Mouse (Mus musculus) telencephalon, adult 2 months (tissue): ENCODE measurements around the gene Plxna2.

Source experiments
- DNase-seq: peaks from one replicate; pipeline ENCODE4 v3.0.0-alpha.2; 2011; ENCODE audit warnings: low read depth, low spot score

Plxna2 gene

GRCm38 (mm10) chr1:194617918-194618317 lies at the start of gene Plxna2:
Plxna2 (plus strand) TSS chr1:194618218.
- no peak for DNase-seq

GRCm38 (mm10) chr1:194573870-194574269 lies 44.1 kb upstream of the Plxna2 start:
- no peak for DNase-seq

- peak; percentile 60 for DNase-seq
These were observed 39.7 kb upstream of the Plxna2 start for GRCm38 (mm10) chr1:194578270-194578669.

GRCm38 (mm10) chr1:194580539-194580938 lies 37.5 kb upstream of the Plxna2 start:
- DNase-seq = no peak

- peak; percentile 33 for DNase-seq
These were observed 31.3 kb upstream of the Plxna2 start for GRCm38 (mm10) chr1:194586670-194587069.

GRCm38 (mm10) chr1:194587532-194587931 lies 30.5 kb upstream of the Plxna2 start:
- no peak for DNase-seq

GRCm38 (mm10) chr1:194587956-194588668 lies 29.9 kb upstream of the Plxna2 start:
- no peak for DNase-seq

GRCm38 (mm10) chr1:194588711-194589451 lies 29.1 kb upstream of the Plxna2 start:
- DNase-seq = no peak

- DNase-seq = no peak
These were observed 24.9 kb upstream of the Plxna2 start for GRCm38 (mm10) chr1:194593155-194593554.

- DNase-seq = no peak
These were observed 10.4 kb upstream of the Plxna2 start for GRCm38 (mm10) chr1:194607406-194608261.

- DNase-seq = no peak
These were observed 7.5 kb upstream of the Plxna2 start for GRCm38 (mm10) chr1:194610516-194610915.

GRCm38 (mm10) chr1:194612628-194613027 lies 5.4 kb upstream of the Plxna2 start:
- peak; percentile 58 for DNase-seq

GRCm38 (mm10) chr1:194613271-194613834 lies 4.7 kb upstream of the Plxna2 start:
- no peak for DNase-seq

GRCm38 (mm10) chr1:194613923-194614830 lies 3.8 kb upstream of the Plxna2 start:
- peak; percentile 85 for DNase-seq

GRCm38 (mm10) chr1:194616136-194616535 lies 1.9 kb upstream of the Plxna2 start:
- DNase-seq = no peak

GRCm38 (mm10) chr1:194618841-194619311 lies 858 bp downstream of the Plxna2 start:
- peak; percentile 77 for DNase-seq

- peak; percentile 75 for DNase-seq
These were observed 1.6 kb downstream of the Plxna2 start for GRCm38 (mm10) chr1:194619353-194620244.

GRCm38 (mm10) chr1:194620245-194620991 lies 2.4 kb downstream of the Plxna2 start:
- no peak for DNase-seq

- no peak for DNase-seq
These were observed 4.2 kb downstream of the Plxna2 start for GRCm38 (mm10) chr1:194622174-194622573.
